Mouse (Mus musculus) bone marrow macrophage, adult 2 months (primary cell): ENCODE results near the gene Fes.

Source experiments
- CTCF ChIP-seq: IDR thresholded peaks from 2 replicates; pipeline ENCODE4 v1.5.1; 2012; ENCODE audit warnings: low read depth, mild to moderate bottlenecking, low read length, moderate library complexity
- POLR2A ChIP-seq: IDR thresholded peaks from 2 replicates; pipeline ENCODE4 v1.6.1; 2012; ENCODE audit warnings: mild to moderate bottlenecking, low read depth, low read length, borderline replicate concordance

- TF ChIP-seq CTCF (no peak), POLR2A (no peak)
Measured at GRCm38 (mm10) chr7:80421576-80421975, 33.8 kb upstream of the Fes start.
